Mouse (Mus musculus): ENCODE data around the gene Slc16a13. TPM values are rescaled to one million over a fixed set of nuclear protein-coding genes. Genes with fewer than 3 reads are reported as not detected.
A peak's percentile ranks its signal among the peaks of the same experiment; 100 is the strongest.

Gene Slc16a13
- polyA plus RNA-seq, 1 experiment from 2014 or later: 9.4 TPM

- WGBS: 67% methylated on average over 5 of the region's 5 CpGs
- Histone ChIP-seq H3K4me1 (ENCODE audit: control insufficient read depth, insufficient read depth, low read length) (peaks cover 3% of the 10 kb centered on the region; the same call in 1 of the 2 replicates), H3K4me2 (ENCODE audit: low read depth, low read length) (no peak overlapping the region), H3K36me3 (ENCODE audit: control insufficient read depth, insufficient read depth, low read length) (no peaks in the 10 kb centered on the region), H3K27me3 (ENCODE audit: control insufficient read depth, insufficient read depth, low read length) (peaks cover 10% of the 10 kb centered on the region; the same call in 1 of the 2 replicates), H3K27ac (ENCODE audit: low read length) (no peak overlapping the region), H3K9me3 (replicated peaks; ENCODE audit: control insufficient read depth, low read length) (no peaks in the 10 kb centered on the region), H3K4me3 (replicated peaks; ENCODE audit: low read length) (no peak overlapping the region), H3K9ac (ENCODE audit: low read length) (no peak overlapping the region)
- no peak for ATAC-seq (ENCODE audit: insufficient read depth, low FRiP score)
Measured at GRCm38 (mm10) chr11:70208778-70209388, 12.0 kb downstream of the Slc16a13 start.

GRCm38 (mm10) chr11:70207283-70207682, 13.6 kb downstream of the Slc16a13 start:
- 76% methylated on average over 7 of the region's 7 CpGs for WGBS
- H3K36me3 ChIP-seq (ENCODE audit: control insufficient read depth, insufficient read depth, low read length): no peaks in the 10 kb centered on the region
- H3K27me3 ChIP-seq (ENCODE audit: control insufficient read depth, insufficient read depth, low read length): no peaks in the 10 kb centered on the region
- H3K9me3 ChIP-seq (replicated peaks; ENCODE audit: control insufficient read depth, low read length): no peaks in the 10 kb centered on the region
- H3K4me2 ChIP-seq (ENCODE audit: low read depth, low read length): no peak overlapping the region
- no peak overlapping the region for H3K4me3 ChIP-seq (replicated peaks; ENCODE audit: low read length)
- no peaks in the 10 kb centered on the region for H3K4me1 ChIP-seq (ENCODE audit: control insufficient read depth, insufficient read depth, low read length)
- no peak for ATAC-seq (ENCODE audit: insufficient read depth, low FRiP score)
- no peak overlapping the region for H3K27ac ChIP-seq (ENCODE audit: low read length)
- no peak overlapping the region for H3K9ac ChIP-seq (ENCODE audit: low read length)

- Histone ChIP-seq H3K4me2 (ENCODE audit: low read depth, low read length) (no peak overlapping the region), H3K27ac (ENCODE audit: low read length) (no peak overlapping the region), H3K9me3 (replicated peaks; ENCODE audit: control insufficient read depth, low read length) (no peaks in the 10 kb centered on the region), H3K27me3 (ENCODE audit: control insufficient read depth, insufficient read depth, low read length) (no peaks in the 10 kb centered on the region), H3K4me1 (ENCODE audit: control insufficient read depth, insufficient read depth, low read length) (no peaks in the 10 kb centered on the region), H3K9ac (ENCODE audit: low read length) (no peak overlapping the region), H3K36me3 (ENCODE audit: control insufficient read depth, insufficient read depth, low read length) (no peaks in the 10 kb centered on the region), H3K4me3 (replicated peaks; ENCODE audit: low read length) (no peak overlapping the region)
- 75% methylated on average over 2 of the region's 2 CpGs for WGBS
- no peak for ATAC-seq (ENCODE audit: insufficient read depth, low FRiP score)
Measured at GRCm38 (mm10) chr11:70206801-70207200, 14.1 kb downstream of the Slc16a13 start.

- Histone ChIP-seq H3K27me3 (ENCODE audit: control insufficient read depth, insufficient read depth, low read length) (no peaks in the 10 kb centered on the region), H3K27ac (ENCODE audit: low read length) (no peak overlapping the region), H3K4me2 (ENCODE audit: low read depth, low read length) (no peak overlapping the region), H3K4me1 (ENCODE audit: control insufficient read depth, insufficient read depth, low read length) (0 out of 2 replicates have a peak, but pooled peaks cover 2% of the 10 kb centered on the region), H3K9ac (ENCODE audit: low read length) (no peak overlapping the region), H3K4me3 (replicated peaks; ENCODE audit: low read length) (no peak overlapping the region), H3K36me3 (ENCODE audit: control insufficient read depth, insufficient read depth, low read length) (no peaks in the 10 kb centered on the region), H3K9me3 (replicated peaks; ENCODE audit: control insufficient read depth, low read length) (no peaks in the 10 kb centered on the region)
- 38% methylated on average over 5 of the region's 5 CpGs for WGBS
- ATAC-seq (ENCODE audit: insufficient read depth, low FRiP score): peak; percentile 58; the same call in 1 of the 2 replicates
Measured at GRCm38 (mm10) chr11:70201691-70202090, 19.2 kb downstream of the Slc16a13 start.

GRCm38 (mm10) chr11:70200036-70200608, 20.7 kb downstream of the Slc16a13 start:
- H3K27ac ChIP-seq (ENCODE audit: low read length): 0 out of 2 replicates have a peak overlapping the region, but pooled peaks have one; percentile 41
- 88% methylated on average over 5 of the region's 5 CpGs for WGBS
- no peak overlapping the region for H3K9ac ChIP-seq (ENCODE audit: low read length)
- H3K9me3 ChIP-seq (replicated peaks; ENCODE audit: control insufficient read depth, low read length): no peaks in the 10 kb centered on the region
- no peaks in the 10 kb centered on the region for H3K36me3 ChIP-seq (ENCODE audit: control insufficient read depth, insufficient read depth, low read length)
- no peak overlapping the region for H3K4me2 ChIP-seq (ENCODE audit: low read depth, low read length)
- no peaks in the 10 kb centered on the region for H3K27me3 ChIP-seq (ENCODE audit: control insufficient read depth, insufficient read depth, low read length)
- H3K4me3 ChIP-seq (replicated peaks; ENCODE audit: low read length): no peak overlapping the region
- H3K4me1 ChIP-seq (ENCODE audit: control insufficient read depth, insufficient read depth, low read length): 0 out of 2 replicates have a peak, but pooled peaks cover 2% of the 10 kb centered on the region
- no peak for ATAC-seq (ENCODE audit: insufficient read depth, low FRiP score)

GRCm38 (mm10) chr11:70199107-70199506, 21.8 kb downstream of the Slc16a13 start:
- no peaks in the 10 kb centered on the region for H3K27me3 ChIP-seq (ENCODE audit: control insufficient read depth, insufficient read depth, low read length)
- H3K36me3 ChIP-seq (ENCODE audit: control insufficient read depth, insufficient read depth, low read length): no peaks in the 10 kb centered on the region
- H3K9me3 ChIP-seq (replicated peaks; ENCODE audit: control insufficient read depth, low read length): no peaks in the 10 kb centered on the region
- no peak for ATAC-seq (ENCODE audit: insufficient read depth, low FRiP score)
- no peak overlapping the region for H3K4me3 ChIP-seq (replicated peaks; ENCODE audit: low read length)
- no peak overlapping the region for H3K9ac ChIP-seq (ENCODE audit: low read length)
- no peak overlapping the region for H3K27ac ChIP-seq (ENCODE audit: low read length)
- 70% methylated on average over 8 of the region's 8 CpGs for WGBS
- H3K4me2 ChIP-seq (ENCODE audit: low read depth, low read length): no peak overlapping the region
- H3K4me1 ChIP-seq (ENCODE audit: control insufficient read depth, insufficient read depth, low read length): 0 out of 2 replicates have a peak, but pooled peaks cover 2% of the 10 kb centered on the region

- WGBS: 66% methylated on average over 3 of the region's 3 CpGs
- Histone ChIP-seq H3K4me2 (ENCODE audit: low read depth, low read length) (no peak overlapping the region), H3K9me3 (replicated peaks; ENCODE audit: control insufficient read depth, low read length) (no peaks in the 10 kb centered on the region), H3K4me1 (ENCODE audit: control insufficient read depth, insufficient read depth, low read length) (peaks cover 8% of the 10 kb centered on the region), H3K27me3 (ENCODE audit: control insufficient read depth, insufficient read depth, low read length) (no peaks in the 10 kb centered on the region), H3K27ac (ENCODE audit: low read length) (peak overlapping the region; percentile 52; the same call in 1 of the 2 replicates), H3K4me3 (replicated peaks; ENCODE audit: low read length) (no peak overlapping the region), H3K36me3 (ENCODE audit: control insufficient read depth, insufficient read depth, low read length) (no peaks in the 10 kb centered on the region), H3K9ac (ENCODE audit: low read length) (no peak overlapping the region)
- ATAC-seq (ENCODE audit: insufficient read depth, low FRiP score): no peak
Measured at GRCm38 (mm10) chr11:70198332-70198731, 22.5 kb downstream of the Slc16a13 start.

GRCm38 (mm10) chr11:70193354-70194285, 27.2 kb downstream of the Slc16a13 start:
- Histone ChIP-seq H3K4me1 (ENCODE audit: control insufficient read depth, insufficient read depth, low read length) (peaks cover 6% of the 10 kb centered on the region), H3K36me3 (ENCODE audit: control insufficient read depth, insufficient read depth, low read length) (no peaks in the 10 kb centered on the region), H3K4me2 (ENCODE audit: low read depth, low read length) (no peak overlapping the region), H3K27me3 (ENCODE audit: control insufficient read depth, insufficient read depth, low read length) (no peaks in the 10 kb centered on the region), H3K4me3 (replicated peaks; ENCODE audit: low read length) (no peak overlapping the region), H3K9me3 (replicated peaks; ENCODE audit: control insufficient read depth, low read length) (no peaks in the 10 kb centered on the region), H3K9ac (ENCODE audit: low read length) (no peak overlapping the region), H3K27ac (ENCODE audit: low read length) (peak overlapping the region; percentile 38; the same call in 1 of the 2 replicates)
- WGBS: 34% methylated on average over 11 of the region's 11 CpGs
- no peak for ATAC-seq (ENCODE audit: insufficient read depth, low FRiP score)

- no peaks in the 10 kb centered on the region for H3K27me3 ChIP-seq (ENCODE audit: control insufficient read depth, insufficient read depth, low read length)
- peaks cover 6% of the 10 kb centered on the region for H3K4me1 ChIP-seq (ENCODE audit: control insufficient read depth, insufficient read depth, low read length)
- H3K9me3 ChIP-seq (replicated peaks; ENCODE audit: control insufficient read depth, low read length): no peaks in the 10 kb centered on the region
- H3K4me3 ChIP-seq (replicated peaks; ENCODE audit: low read length): no peak overlapping the region
- no peak overlapping the region for H3K9ac ChIP-seq (ENCODE audit: low read length)
- no peak overlapping the region for H3K4me2 ChIP-seq (ENCODE audit: low read depth, low read length)
- WGBS: 80% methylated on average over 4 of the region's 4 CpGs
- no peak overlapping the region for H3K27ac ChIP-seq (ENCODE audit: low read length)
- no peaks in the 10 kb centered on the region for H3K36me3 ChIP-seq (ENCODE audit: control insufficient read depth, insufficient read depth, low read length)
- no peak for ATAC-seq (ENCODE audit: insufficient read depth, low FRiP score)
Measured at GRCm38 (mm10) chr11:70192157-70192556, 28.7 kb downstream of the Slc16a13 start.

Measured in stomach, embryonic 16.5 days (tissue).